Mouse (Mus musculus) mesoderm, embryonic 11.5 days (tissue): ENCODE results near the gene Gabrb1.

ENCODE experiments used
- DNase-seq: peaks from one replicate; pipeline ENCODE4 v3.0.0-alpha.2; 2012; ENCODE audit warnings: low read depth, low spot score

Gene Gabrb1

DNA sequence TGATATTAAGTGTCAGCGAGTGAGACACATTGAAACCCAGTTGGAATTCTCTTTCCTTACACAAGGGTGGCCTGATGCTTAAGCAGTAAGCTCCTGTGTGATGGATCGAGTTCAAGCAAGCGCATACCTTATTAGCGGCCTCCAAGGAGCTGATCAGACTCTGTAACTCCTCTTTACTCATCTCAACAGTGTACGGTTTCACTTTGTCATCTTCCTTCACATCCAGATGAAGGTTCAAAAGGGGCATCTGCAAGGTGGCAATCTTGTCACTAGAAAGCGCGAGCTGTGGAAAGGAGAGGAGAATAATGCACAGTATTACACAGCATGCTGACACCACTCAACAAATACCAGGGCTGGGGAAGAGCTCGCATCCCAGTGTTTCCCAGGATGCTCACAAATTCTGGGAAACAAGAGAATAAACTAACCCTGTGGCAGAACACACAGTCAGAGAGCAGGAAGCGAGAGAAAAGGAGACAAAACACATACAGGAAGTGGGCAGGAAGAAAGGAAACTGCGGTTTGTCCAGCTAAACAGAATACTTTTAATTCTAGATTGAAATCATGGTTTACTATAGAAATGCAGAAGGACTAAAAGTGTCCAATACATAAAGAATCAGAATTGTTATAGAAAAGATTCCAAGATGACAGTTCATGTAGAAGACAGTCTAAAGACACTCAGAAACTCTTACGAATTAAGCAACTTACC, 503.0 kb downstream of the Gabrb1 start:
- no peak for DNase-seq

DNA sequence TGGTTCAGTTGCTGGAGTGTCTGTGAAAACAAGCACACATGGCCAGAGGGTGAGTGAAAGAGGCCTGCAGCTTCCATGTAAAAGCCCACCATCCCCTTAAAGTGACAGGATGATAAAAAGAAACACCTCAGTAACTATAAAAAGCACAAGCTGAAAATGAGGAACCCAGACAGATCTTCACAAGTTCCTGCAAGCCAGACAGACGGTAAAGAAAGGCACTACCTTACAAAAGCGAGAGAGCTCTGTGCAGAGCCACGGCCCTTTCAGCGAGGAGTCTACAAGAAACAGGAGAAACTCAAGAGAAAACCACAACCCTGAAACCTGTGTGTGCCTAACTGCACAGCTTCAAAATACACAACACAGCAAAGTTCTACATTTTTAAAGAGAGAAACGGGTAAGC, 504.9 kb downstream of the Gabrb1 start:
- DNase-seq, result no peak

DNA sequence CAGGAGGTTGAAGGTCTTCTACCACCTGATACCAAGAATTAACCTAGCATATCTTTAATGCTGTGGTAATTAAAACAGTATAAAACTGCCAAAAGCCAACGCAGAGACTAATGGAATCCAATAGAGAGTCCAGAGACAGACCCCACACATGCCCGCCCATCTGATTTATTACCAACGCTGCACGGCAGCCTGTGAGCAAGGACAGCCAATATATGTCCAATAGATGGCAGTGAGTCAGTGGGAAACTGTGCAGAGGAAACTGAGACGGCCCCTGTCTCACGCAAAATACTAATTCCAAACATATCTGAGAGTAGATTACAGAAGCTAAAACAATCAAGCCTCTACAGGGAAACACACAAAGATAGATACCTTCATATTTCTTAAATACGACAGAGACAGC, 506.5 kb downstream of the Gabrb1 start:
- DNase-seq, result peak; percentile 14

DNA sequence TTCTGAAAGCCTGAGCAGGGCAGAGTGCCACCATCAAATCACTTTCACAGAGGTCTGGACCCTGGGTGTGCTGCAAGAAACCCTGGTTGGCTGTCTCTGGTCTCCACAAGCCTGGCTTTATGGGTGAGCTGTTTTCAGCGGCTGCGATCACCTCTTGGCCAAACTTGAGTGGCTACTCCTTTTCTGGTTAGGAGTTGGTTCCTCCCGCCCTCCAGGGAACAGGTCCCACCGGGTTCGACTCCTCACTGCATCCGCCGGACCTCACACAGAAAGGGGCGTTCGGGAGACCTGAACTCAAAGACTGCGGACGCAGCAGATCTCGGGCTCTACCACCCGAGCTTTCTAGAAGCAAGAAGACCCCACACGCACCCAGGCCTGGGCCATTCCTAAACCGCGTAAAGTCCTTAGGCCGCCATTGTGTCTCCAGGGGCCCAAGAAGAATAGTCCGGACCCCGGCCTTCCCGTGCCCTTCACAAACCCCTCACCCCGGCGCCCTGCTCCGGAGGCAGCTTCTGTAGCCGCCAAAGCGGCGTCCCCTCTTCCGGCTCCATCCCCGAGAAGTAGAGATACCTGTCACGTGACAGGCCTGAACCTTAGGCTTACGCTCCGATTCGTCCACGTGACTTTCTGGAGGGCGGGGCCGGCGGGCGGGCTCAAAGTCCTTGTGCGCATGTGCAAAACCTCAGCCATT, 509.8 kb downstream of the Gabrb1 start, which contains the start of gene Commd8:
Gene Commd8, minus strand, starts transcription at position 596 of the 691 bp plus-strand sequence.
- peak; percentile 95 for DNase-seq

DNA sequence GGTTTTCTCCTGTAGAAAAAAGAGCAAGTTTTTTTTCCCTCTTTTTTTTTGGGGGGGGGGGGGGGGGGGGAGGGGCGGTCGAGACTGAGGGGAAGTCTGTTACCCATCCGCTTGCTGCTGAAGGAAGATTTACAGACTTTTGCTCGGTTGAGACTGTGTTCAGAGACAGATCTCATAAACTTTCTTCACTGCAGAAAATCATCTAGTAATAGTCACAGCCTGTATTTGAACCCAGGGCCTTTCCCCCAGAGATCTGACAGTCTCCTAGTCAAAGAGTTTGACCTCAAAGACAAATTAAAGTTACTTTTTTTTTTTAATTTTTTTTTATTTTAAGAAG, 510.3 kb downstream of the Gabrb1 start:
- no peak for DNase-seq

DNA sequence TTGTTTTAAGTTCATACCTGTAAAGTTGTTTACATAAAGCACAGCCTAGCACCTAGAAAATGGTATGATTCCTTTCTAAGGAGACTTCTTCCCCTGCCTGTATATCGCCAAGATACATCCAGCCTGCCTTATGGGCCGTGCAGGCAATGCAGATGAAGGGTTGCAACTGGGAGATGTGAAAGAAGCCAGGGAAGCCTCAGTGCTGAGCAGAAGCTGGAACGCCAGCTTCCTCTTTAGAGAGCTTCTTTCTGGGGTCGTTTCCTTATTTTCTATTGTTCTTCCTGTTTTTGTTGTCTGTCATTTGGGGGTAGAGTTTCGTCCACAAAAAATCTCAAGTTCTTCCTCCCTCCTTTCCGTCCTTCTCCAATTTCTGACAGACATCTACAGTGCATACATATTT, 512.2 kb downstream of the Gabrb1 start:
- DNase-seq, result no peak

DNA sequence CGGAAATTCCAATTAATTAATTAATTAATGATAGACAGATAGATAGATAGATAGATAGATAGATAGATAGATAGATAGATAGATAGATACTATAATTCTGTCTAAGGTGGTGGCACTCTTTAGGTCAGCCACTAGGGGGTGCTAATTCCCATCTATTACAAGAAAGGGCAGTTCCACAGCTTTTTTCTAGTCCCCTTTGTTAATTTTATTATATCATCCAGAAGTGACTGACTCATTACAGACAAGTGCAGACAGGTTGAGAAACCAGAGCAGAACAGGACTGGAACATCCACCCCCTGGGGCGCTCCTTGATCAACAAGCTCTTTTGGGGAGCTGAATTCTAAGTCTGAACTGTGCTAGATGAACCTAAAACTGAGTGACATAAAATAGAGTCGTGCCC, 514.8 kb downstream of the Gabrb1 start:
- peak; percentile 66 for DNase-seq

DNA sequence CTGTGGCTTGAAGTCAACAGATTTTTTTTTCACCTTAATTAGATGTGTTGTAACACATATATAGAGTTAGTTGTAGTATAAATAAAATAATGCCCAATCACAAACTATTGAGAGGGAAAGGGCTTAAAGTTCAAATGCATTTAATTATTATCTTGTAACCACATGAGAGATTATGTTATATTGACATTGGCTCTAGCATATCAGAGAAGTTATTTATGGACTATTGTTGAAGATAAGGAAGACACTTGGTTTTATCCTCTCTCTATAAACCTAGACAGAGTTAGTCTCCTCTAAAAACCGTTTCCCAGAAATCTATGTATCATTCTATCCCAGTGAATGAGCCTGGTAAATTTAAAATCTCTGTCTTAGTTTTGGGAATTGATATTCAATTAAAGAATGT, 515.6 kb downstream of the Gabrb1 start:
- no peak for DNase-seq

DNA sequence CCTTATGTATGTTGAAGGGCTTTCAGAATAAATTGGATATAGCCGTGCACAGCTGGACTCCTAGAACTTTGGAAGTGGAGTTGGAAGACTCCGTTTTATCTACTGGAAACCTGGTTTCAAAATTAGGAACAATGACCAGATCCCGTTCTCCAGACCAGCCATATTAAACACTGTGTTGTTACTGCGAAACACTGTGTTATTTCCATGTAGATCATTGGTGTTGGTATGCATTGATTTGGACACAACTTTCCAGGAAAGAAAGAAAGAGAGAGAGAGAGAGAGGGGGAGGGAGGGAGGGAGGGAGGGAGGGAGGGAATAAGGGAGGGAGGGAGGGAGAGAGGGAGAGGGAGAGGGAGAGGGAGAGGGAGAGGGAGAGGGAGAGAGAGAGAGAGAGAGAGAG, 517.1 kb downstream of the Gabrb1 start:
- no peak for DNase-seq

DNA sequence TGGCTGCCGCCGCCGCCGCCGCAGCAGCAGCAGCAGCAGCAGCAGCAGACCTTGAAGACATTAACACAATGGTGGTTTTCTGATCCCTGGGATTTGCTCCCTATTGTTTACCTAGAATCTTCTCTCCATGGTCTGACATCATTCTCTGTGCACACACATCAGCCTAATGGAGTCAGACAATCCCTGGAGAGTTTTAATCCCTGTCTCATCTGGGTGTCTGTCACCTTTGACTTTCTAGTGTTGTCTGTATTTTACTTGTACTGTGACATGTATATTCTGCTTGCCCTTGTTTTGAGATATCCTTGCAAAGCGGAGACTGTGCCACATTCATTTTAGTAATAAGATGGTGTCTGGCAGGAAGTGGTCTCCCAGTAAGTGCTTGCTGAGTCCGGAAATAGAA, 517.6 kb downstream of the Gabrb1 start:
- DNase-seq, result peak; percentile 20

DNA sequence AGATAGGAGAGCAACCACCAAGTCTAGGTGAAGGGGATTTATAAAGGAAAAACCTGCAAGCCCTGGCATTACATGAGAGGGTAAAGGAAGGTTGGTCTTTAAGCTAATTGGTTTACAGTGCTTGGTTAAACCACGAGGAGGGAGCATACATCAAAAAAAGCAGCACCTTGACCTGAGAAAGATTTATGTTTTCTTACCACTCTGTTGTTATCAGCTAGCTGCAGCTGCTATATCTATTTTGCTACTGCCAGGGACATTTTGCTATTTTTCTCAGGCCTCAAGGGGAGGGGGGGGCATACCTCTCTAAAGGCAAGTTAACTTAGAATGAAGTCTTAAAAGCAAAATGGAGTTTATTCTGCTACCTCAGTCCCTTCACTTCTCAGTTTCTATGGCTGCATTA, 523.3 kb downstream of the Gabrb1 start:
- DNase-seq, result no peak

DNA sequence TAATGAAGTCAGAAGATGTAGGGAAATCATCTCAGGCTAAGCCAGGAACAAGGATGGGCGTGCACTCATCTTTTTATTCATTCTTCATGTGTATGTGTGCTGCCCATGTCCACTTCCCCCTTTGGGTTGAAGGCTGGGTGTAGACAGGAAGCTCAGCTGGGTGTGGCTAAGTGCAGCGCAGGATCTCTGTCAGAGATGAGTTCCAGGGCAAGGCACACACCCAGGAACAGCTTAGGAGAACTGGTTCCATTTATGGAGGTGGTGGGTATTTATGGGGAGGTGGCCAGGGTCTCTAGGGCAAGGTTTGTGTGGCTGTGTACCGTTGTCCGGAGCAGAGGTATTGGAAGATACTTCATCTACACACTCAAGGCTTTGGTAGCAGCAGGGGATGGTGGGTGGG, 524.9 kb downstream of the Gabrb1 start:
- no peak for DNase-seq

DNA sequence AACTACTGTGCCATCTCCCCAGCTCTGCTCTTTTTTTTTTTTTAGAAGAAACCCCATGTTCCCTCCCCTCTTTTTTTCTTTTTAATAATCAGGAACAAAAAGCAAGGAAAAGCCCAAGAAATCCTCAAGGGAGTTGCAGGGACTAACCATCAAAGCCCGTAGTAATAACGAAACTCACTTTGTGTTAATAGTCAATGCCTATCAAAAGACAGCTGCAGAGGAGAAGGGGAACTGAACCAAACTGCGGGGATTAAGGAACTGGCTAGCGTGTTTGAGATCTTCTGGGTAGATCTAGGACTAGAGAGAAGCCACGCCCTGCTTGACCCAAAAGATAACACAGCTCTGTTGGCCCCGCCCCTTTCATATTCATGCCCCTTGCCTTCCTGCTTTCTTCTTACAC, 526.0 kb downstream of the Gabrb1 start:
- DNase-seq, result no peak

DNA sequence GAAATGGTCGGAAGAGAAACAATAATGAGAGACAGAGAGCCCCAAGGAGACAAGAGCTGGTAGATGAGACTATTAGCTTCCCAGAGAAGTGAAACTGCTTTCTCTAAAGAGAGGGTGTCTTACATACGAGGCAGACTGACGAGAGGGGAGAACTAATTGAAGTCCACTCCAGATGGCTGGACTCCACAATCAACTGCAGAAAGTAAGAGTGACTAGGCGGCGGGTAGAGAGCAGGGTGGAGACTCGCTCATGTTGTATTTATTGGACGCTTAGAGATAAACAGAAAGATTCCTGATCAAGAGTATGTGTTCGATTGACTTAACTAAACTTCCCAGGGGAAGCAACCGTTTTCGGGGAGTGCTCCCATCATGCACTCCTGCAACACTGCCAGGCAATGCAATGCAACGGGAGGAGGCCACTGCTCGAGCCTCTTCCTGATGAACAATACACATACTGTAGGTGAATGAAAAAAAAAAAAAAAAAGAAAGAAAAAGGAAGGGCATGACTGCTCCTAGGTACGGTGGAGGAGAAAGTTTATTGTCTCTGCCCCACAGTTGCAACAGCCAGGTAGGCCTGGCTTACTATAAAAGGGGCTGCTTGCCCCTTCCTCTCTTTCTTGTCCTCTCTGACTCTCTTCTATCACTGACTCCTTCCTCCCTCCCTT, 526.7 kb downstream of the Gabrb1 start:
- no peak for DNase-seq

DNA sequence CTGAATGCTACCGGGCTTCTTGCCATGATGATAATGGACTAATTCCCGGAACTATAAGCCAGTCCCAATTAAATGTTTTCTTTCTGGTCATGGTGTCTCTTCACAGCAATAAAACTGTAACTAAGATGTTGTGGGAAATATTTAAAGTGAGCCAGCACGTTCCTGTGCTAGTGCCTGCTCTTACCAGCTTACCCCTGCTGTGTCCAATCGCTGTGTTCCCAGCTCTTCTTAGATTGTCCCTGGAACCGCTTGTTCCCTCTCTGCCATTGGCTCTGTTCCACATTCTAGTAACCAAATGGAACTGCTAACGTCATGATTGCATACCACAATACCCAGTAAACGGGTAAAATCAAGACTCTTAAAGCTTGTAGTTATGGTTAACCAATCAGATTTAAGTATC, 533.2 kb downstream of the Gabrb1 start:
- DNase-seq, result no peak

DNA sequence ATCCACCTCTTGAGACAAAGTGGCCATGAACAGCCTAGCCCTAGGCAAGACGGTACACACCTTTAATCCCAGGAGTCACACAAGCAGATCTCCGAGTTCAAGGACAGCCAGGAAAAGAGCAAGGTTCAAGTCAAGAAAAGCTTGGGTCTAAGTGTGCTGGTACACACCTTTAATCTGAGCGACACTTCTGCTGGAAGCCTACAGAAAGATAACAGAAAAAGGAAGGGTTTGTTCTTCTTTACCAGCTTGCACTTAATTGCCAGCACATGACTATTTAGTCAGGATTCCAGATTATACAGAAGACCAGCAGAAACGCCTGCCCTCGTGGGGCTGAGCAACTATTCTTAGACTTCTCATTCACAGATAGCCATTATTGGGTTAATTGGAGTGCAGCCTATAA, 534.0 kb downstream of the Gabrb1 start:
- no peak for DNase-seq

DNA sequence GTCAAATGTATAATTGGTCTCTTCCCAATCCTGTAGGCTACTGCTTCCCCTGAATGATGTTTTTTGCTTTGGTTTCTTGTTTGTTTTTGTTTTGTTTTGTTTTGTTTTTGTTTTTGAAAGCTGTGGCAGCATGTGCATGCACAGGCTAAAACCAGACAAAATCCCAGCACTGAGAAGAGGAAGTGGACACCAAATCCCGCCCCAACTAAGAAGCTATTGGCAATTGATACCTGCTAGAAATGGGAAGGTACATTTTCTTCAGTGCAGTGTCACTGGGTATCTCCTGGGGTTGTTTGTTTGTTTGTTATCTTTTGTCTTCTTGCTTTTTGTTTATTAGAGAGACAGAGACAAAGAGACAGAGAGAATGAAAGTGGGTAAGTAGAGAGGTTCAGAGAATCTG, 537.5 kb downstream of the Gabrb1 start:
- no peak for DNase-seq
